Mouse (Mus musculus): ENCODE results near the gene Arhgap15. TPM values are rescaled to one million over a fixed set of nuclear protein-coding genes. Genes with fewer than 3 reads are reported as not detected.

Arhgap15 gene
- polyA plus RNA-seq, 1 experiment from 2014 or later = 1.0 TPM

- Histone ChIP-seq H3K27me3 (ENCODE audit: insufficient read depth, low read length) (no peaks in the 10 kb centered on the region), H3K9ac (ENCODE audit: low read depth, low read length) (no peak overlapping the region), H3K27ac (peak overlapping the region; percentile 54; the same call in 1 of the 2 replicates), H3K36me3 (ENCODE audit: insufficient read depth, low read length) (no peaks in the 10 kb centered on the region), H3K9me3 (replicated peaks; ENCODE audit: low read length) (no peaks in the 10 kb centered on the region), H3K4me2 (ENCODE audit: low read length) (no peak overlapping the region), H3K4me3 (replicated peaks; ENCODE audit: low read depth, low read length) (no peak overlapping the region), H3K4me1 (replicated peaks; ENCODE audit: insufficient read depth, low read length) (no peaks in the 10 kb centered on the region)
- TF ChIP-seq CTCF (IDR thresholded peaks at IDR 0.05; ENCODE audit: low read depth) = no peak
- no peak for DNase-seq (ENCODE audit: low spot score)
- WGBS = 68% methylated on average over 3 of the region's 3 CpGs
- ATAC-seq (replicated peaks; ENCODE audit: low FRiP score, low read depth) = no peak
Observed at GRCm38 (mm10) chr2:44334006-44334405, 585.4 kb downstream of the Arhgap15 start.

- Histone ChIP-seq H3K9me3 (replicated peaks; ENCODE audit: low read length) (no peaks in the 10 kb centered on the region), H3K9ac (ENCODE audit: low read depth, low read length) (no peak overlapping the region), H3K27ac (no peak overlapping the region), H3K36me3 (ENCODE audit: insufficient read depth, low read length) (no peaks in the 10 kb centered on the region), H3K4me2 (ENCODE audit: low read length) (no peak overlapping the region), H3K27me3 (ENCODE audit: insufficient read depth, low read length) (no peaks in the 10 kb centered on the region), H3K4me1 (replicated peaks; ENCODE audit: insufficient read depth, low read length) (no peaks in the 10 kb centered on the region), H3K4me3 (replicated peaks; ENCODE audit: low read depth, low read length) (no peak overlapping the region)
- peak; percentile 89 for DNase-seq (ENCODE audit: low spot score)
- WGBS = 39% methylated on average over 2 of the region's 2 CpGs
- TF ChIP-seq CTCF (IDR thresholded peaks at IDR 0.05; ENCODE audit: low read depth) = no peak
- no peak; the same call in 1 of the 2 replicates for ATAC-seq (replicated peaks; ENCODE audit: low FRiP score, low read depth)
Observed at GRCm38 (mm10) chr2:44334517-44334916, 585.9 kb downstream of the Arhgap15 start.

GRCm38 (mm10) chr2:44336720-44337354, 588.2 kb downstream of the Arhgap15 start:
- DNase-seq (ENCODE audit: low spot score) (no peak), ATAC-seq (replicated peaks; ENCODE audit: low FRiP score, low read depth) (no peak)
- 81% methylated on average over 5 of the region's 5 CpGs for WGBS
- H3K4me1 ChIP-seq (replicated peaks; ENCODE audit: insufficient read depth, low read length) = no peaks in the 10 kb centered on the region
- H3K9me3 ChIP-seq (replicated peaks; ENCODE audit: low read length) = no peaks in the 10 kb centered on the region
- H3K9ac ChIP-seq (ENCODE audit: low read depth, low read length) = no peak overlapping the region
- no peak overlapping the region for H3K4me3 ChIP-seq (replicated peaks; ENCODE audit: low read depth, low read length)
- H3K27ac ChIP-seq = no peak overlapping the region
- TF ChIP-seq CTCF (IDR thresholded peaks at IDR 0.05; ENCODE audit: low read depth) = peak; percentile 51; the same call in 1 of the 2 replicates
- H3K27me3 ChIP-seq (ENCODE audit: insufficient read depth, low read length) = no peaks in the 10 kb centered on the region
- H3K4me2 ChIP-seq (ENCODE audit: low read length) = no peak overlapping the region
- no peaks in the 10 kb centered on the region for H3K36me3 ChIP-seq (ENCODE audit: insufficient read depth, low read length)

GRCm38 (mm10) chr2:44338467-44338866, 589.8 kb downstream of the Arhgap15 start:
- H3K4me3 ChIP-seq (replicated peaks; ENCODE audit: low read depth, low read length) = no peak overlapping the region
- no peak for ATAC-seq (replicated peaks; ENCODE audit: low FRiP score, low read depth)
- no peak overlapping the region for H3K9ac ChIP-seq (ENCODE audit: low read depth, low read length)
- 90% methylated on average over 6 of the region's 6 CpGs for WGBS
- no peaks in the 10 kb centered on the region for H3K27me3 ChIP-seq (ENCODE audit: insufficient read depth, low read length)
- no peak overlapping the region for H3K4me2 ChIP-seq (ENCODE audit: low read length)
- no peaks in the 10 kb centered on the region for H3K9me3 ChIP-seq (replicated peaks; ENCODE audit: low read length)
- H3K36me3 ChIP-seq (ENCODE audit: insufficient read depth, low read length) = no peaks in the 10 kb centered on the region
- no peak overlapping the region for H3K27ac ChIP-seq
- H3K4me1 ChIP-seq (replicated peaks; ENCODE audit: insufficient read depth, low read length) = no peaks in the 10 kb centered on the region
- no peak for DNase-seq (ENCODE audit: low spot score)
- no peak for TF ChIP-seq CTCF (IDR thresholded peaks at IDR 0.05; ENCODE audit: low read depth)

- 39% methylated on average over 10 of the region's 10 CpGs for WGBS
- H3K27me3 ChIP-seq (ENCODE audit: insufficient read depth, low read length) = no peaks in the 10 kb centered on the region
- no peak for DNase-seq (ENCODE audit: low spot score)
- no peak for TF ChIP-seq CTCF (IDR thresholded peaks at IDR 0.05; ENCODE audit: low read depth)
- ATAC-seq (replicated peaks; ENCODE audit: low FRiP score, low read depth) = no peak
- no peaks in the 10 kb centered on the region for H3K9me3 ChIP-seq (replicated peaks; ENCODE audit: low read length)
- H3K4me3 ChIP-seq (replicated peaks; ENCODE audit: low read depth, low read length) = no peak overlapping the region
- H3K4me2 ChIP-seq (ENCODE audit: low read length) = no peak overlapping the region
- H3K4me1 ChIP-seq (replicated peaks; ENCODE audit: insufficient read depth, low read length) = no peaks in the 10 kb centered on the region
- no peaks in the 10 kb centered on the region for H3K36me3 ChIP-seq (ENCODE audit: insufficient read depth, low read length)
- no peak overlapping the region for H3K27ac ChIP-seq
- no peak overlapping the region for H3K9ac ChIP-seq (ENCODE audit: low read depth, low read length)
Observed at GRCm38 (mm10) chr2:44341091-44341571, 592.5 kb downstream of the Arhgap15 start.

- DNase-seq (ENCODE audit: low spot score) (no peak), ATAC-seq (replicated peaks; ENCODE audit: low FRiP score, low read depth) (no peak)
- no peaks in the 10 kb centered on the region for H3K9me3 ChIP-seq (replicated peaks; ENCODE audit: low read length)
- no peaks in the 10 kb centered on the region for H3K27me3 ChIP-seq (ENCODE audit: insufficient read depth, low read length)
- H3K4me2 ChIP-seq (ENCODE audit: low read length) = no peak overlapping the region
- H3K36me3 ChIP-seq (ENCODE audit: insufficient read depth, low read length) = no peaks in the 10 kb centered on the region
- H3K4me3 ChIP-seq (replicated peaks; ENCODE audit: low read depth, low read length) = no peak overlapping the region
- H3K4me1 ChIP-seq (replicated peaks; ENCODE audit: insufficient read depth, low read length) = no peaks in the 10 kb centered on the region
- TF ChIP-seq CTCF (IDR thresholded peaks at IDR 0.05; ENCODE audit: low read depth) = no peak
- no peak overlapping the region for H3K27ac ChIP-seq
- 93% methylated on average over 8 of the region's 8 CpGs for WGBS
- H3K9ac ChIP-seq (ENCODE audit: low read depth, low read length) = no peak overlapping the region
Observed at GRCm38 (mm10) chr2:44344861-44345260, 596.2 kb downstream of the Arhgap15 start.
